In genomic region chr2:153440755-153441154, GRCm38 (mm10) we compare ENCODE assay signal across 10 mouse cellular contexts. TPM values are rescaled to one million over a fixed set of nuclear protein-coding genes. Genes with fewer than 3 reads are reported as not detected.
DNase-seq lines count a peak whose midpoint lies in the region; ATAC-seq and TF ChIP-seq lines count a peak whose summit lies in the region.
"Had no signal": no experiment of that assay in that cellular context is flagged by ENCODE, and none has a peak within 500 bp of the region (broad histone marks: within the 10 kb centered on the region; RNA-seq: fewer than 3 reads in every experiment).

No protein-coding gene starts in this region.

- TF ChIP-seq CTCF in kidney, adult 2 months (conservative IDR thresholded peaks at IDR 0.05; ENCODE audit: insufficient read depth, insufficient read length, low read depth, low read length), result no peak
- no peak for TF ChIP-seq CTCF in intestine, postnatal 0 days (IDR thresholded peaks at IDR 0.05; ENCODE audit: low read depth)

- no peak overlapping the region; the same call in 1 of the 2 replicates for H3K9ac ChIP-seq in forebrain, embryonic 14.5 days (ENCODE audit: low read length)
- H3K9ac ChIP-seq in intestine, postnatal 0 days (ENCODE audit: low read depth, low read length), result no peak overlapping the region
- H3K9ac ChIP-seq in midbrain, embryonic 15.5 days, result 0 out of 2 replicates have a peak overlapping the region, but pooled peaks have one; percentile 14

- no peaks in the 10 kb centered on the region for H3K9me3 ChIP-seq in forebrain, embryonic 14.5 days (replicated peaks; ENCODE audit: control insufficient read depth, low read length)
- no peaks in the 10 kb centered on the region for H3K9me3 ChIP-seq in intestine, postnatal 0 days (ENCODE audit: control insufficient read depth)
- H3K9me3 ChIP-seq in midbrain, embryonic 15.5 days, result no peaks in the 10 kb centered on the region

- WGBS in kidney, adult 2 months, result 43% methylated on average over 2 of the region's 2 CpGs
- WGBS in forebrain, embryonic 14.5 days, result 55% methylated on average over 2 of the region's 2 CpGs
- WGBS in intestine, postnatal 0 days, result 27% methylated on average over 2 of the region's 2 CpGs
- 68% methylated on average over 2 of the region's 2 CpGs for WGBS in midbrain, embryonic 15.5 days

- H3K36me3 ChIP-seq in kidney, adult 2 months (ENCODE audit: control insufficient read depth, insufficient read depth, low read length), result no peaks in the 10 kb centered on the region
- H3K36me3 ChIP-seq in forebrain, embryonic 14.5 days (ENCODE audit: control insufficient read depth, insufficient read depth, low read length), result peaks cover 8% of the 10 kb centered on the region
- no peaks in the 10 kb centered on the region for H3K36me3 ChIP-seq in intestine, postnatal 0 days (ENCODE audit: control insufficient read depth, insufficient read depth)
- H3K36me3 ChIP-seq in midbrain, embryonic 15.5 days (replicated peaks), result no peaks in the 10 kb centered on the region

- no peak overlapping the region for H3K27ac ChIP-seq in kidney, adult 2 months (ENCODE audit: insufficient read depth, low read depth, low read length)
- no peak overlapping the region for H3K27ac ChIP-seq in forebrain, embryonic 14.5 days (ENCODE audit: low read depth, low read length)
- H3K27ac ChIP-seq in intestine, postnatal 0 days (ENCODE audit: low read depth, low read length), result peak overlapping the region; percentile 97
- no peak overlapping the region for H3K27ac ChIP-seq in midbrain, embryonic 15.5 days
- H3K27ac ChIP-seq: layer of hippocampus, adult 2 months had no signal

- TF ChIP-seq POLR2A in kidney, adult 2 months (IDR thresholded peaks at IDR 0.05; ENCODE audit: low read depth, low read length), result no peak

- peak; percentile 78 for DNase-seq in kidney, adult 2 months
- no peak for DNase-seq in kidney, postnatal 10 days
- DNase-seq in forebrain, embryonic 14.5 days (ENCODE audit: low spot score), result no peak
- DNase-seq in testis, postnatal 14 days (ENCODE audit: low spot score), result no peak
- no peak for DNase-seq in thymus, postnatal 36 days
- no peak for DNase-seq in right cerebral cortex, postnatal 14 days
- DNase-seq: cerebellum, adult 18-20 months had no signal

- no peaks in the 10 kb centered on the region for H3K27me3 ChIP-seq in kidney, adult 2 months (replicated peaks; ENCODE audit: control insufficient read depth, insufficient read depth, low read length)
- H3K27me3 ChIP-seq in forebrain, embryonic 14.5 days (replicated peaks; ENCODE audit: control insufficient read depth, insufficient read depth, low read length), result no peaks in the 10 kb centered on the region
- no peaks in the 10 kb centered on the region for H3K27me3 ChIP-seq in intestine, postnatal 0 days (replicated peaks; ENCODE audit: control insufficient read depth, insufficient read depth, low read length)
- no peaks in the 10 kb centered on the region for H3K27me3 ChIP-seq in midbrain, embryonic 15.5 days (replicated peaks)

- H3K4me1 ChIP-seq in kidney, adult 2 months (ENCODE audit: control insufficient read depth, insufficient read depth, low read length), result peaks cover 39% of the 10 kb centered on the region
- H3K4me1 ChIP-seq in forebrain, embryonic 14.5 days (ENCODE audit: control insufficient read depth, insufficient read depth, low read length), result peaks cover 43% of the 10 kb centered on the region
- peaks cover 46% of the 10 kb centered on the region for H3K4me1 ChIP-seq in intestine, postnatal 0 days (replicated peaks; ENCODE audit: control insufficient read depth, insufficient read depth, low read length)
- peaks cover 70% of the 10 kb centered on the region for H3K4me1 ChIP-seq in midbrain, embryonic 15.5 days

- ATAC-seq in forebrain, embryonic 14.5 days, result no peak
- no peak for ATAC-seq in intestine, postnatal 0 days
- ATAC-seq in midbrain, embryonic 15.5 days (replicated peaks), result no peak

- peak overlapping the region; percentile 98; the same call in 1 of the 2 replicates for H3K4me2 ChIP-seq in forebrain, embryonic 14.5 days (ENCODE audit: low read length)
- H3K4me2 ChIP-seq in intestine, postnatal 0 days (replicated peaks; ENCODE audit: low read depth), result peak overlapping the region; percentile 99
- peak overlapping the region; percentile 96 for H3K4me2 ChIP-seq in midbrain, embryonic 15.5 days

- H3K4me3 ChIP-seq in kidney, adult 2 months (ENCODE audit: insufficient read depth, low read depth, low read length), result no peak overlapping the region
- H3K4me3 ChIP-seq in forebrain, embryonic 14.5 days (ENCODE audit: low read depth, low read length), result no peak overlapping the region
- no peak overlapping the region for H3K4me3 ChIP-seq in intestine, postnatal 0 days (ENCODE audit: low read depth, low read length)
- H3K4me3 ChIP-seq in midbrain, embryonic 15.5 days, result no peak overlapping the region
- H3K4me3 ChIP-seq: layer of hippocampus, adult 2 months had no signal

RNA-seq across cellular contexts. Expression of gene 4930404H24Rik, which starts 51.8 kb away (rescaled TPM):
- polyA plus RNA-seq in kidney, adult 2 months (2012; rRNA removed), result not detected in 2 replicates
- polyA plus RNA-seq in forebrain, embryonic 14.5 days (2014; fragmentation: Nextera tagmentation; extraction: Ambion mirVana), result not detected in 2 replicates
- not detected in 2 replicates for polyA plus RNA-seq in intestine, postnatal 0 days (2015; fragmentation: Nextera tagmentation; extraction: Ambion mirVana)
- not detected in 2 replicates for polyA plus RNA-seq in midbrain, embryonic 15.5 days (2015; fragmentation: Nextera tagmentation; extraction: Ambion mirVana)
